Mouse (Mus musculus): ENCODE measurements around the gene Smbd1.

DNA sequence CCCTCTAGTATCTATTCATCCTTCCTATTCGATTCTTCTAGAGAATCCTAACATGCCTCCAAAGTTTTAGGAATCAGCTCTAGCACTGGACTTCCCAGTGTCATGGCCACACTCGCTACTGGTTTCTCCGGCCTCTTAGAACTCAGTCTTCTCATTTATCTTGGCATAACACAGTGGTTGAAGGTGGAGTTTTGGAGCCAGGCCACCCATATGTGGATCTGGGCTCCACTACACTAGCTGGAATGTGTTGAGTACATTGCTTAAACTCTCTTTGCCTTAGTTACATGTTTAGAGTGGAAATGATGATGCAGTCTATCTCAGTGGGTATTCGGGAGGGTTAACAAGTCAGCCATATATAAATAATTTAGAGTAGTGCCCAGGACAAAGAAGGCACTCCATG is 7.8 kb upstream of the Smbd1 start:
- no peak for TF ChIP-seq EP300 (IDR thresholded peaks at IDR 0.05; ENCODE audit: insufficient read depth, low read depth, low read length)
- no peak for TF ChIP-seq CTCF (IDR thresholded peaks at IDR 0.05; ENCODE audit: low read depth, low read length)
- TF ChIP-seq POLR2A (IDR thresholded peaks at IDR 0.05; ENCODE audit: insufficient read depth, low read length): no peak

Data from ES-Bruce4 (cell line).